Mouse (Mus musculus) embryonic facial prominence, embryonic 13.5 days (tissue): ENCODE data around the gene Hip1r. TPM values are rescaled to one million over a fixed set of nuclear protein-coding genes. Genes with fewer than 3 reads are reported as not detected.

Experiments used
- microRNA-seq: library from miRNA; unstranded; fragments of <30 nt; microRNA quantifications from one replicate; pipeline ENCODE4, GENCODE M21; 2016
- polyA plus RNA-seq: library from polyadenylated mRNA; unstranded; fragments of >200 nt; fragmentation: Nextera tagmentation; extraction: Ambion mirVana; gene quantifications from 2 replicates; pipeline ENCODE4 v1.2.1, GENCODE M21; 2015

Gene Hip1r
- polyA plus RNA-seq, 1 experiment from 2014 or later = 9.6 TPM

Small RNA genes lying within 50 kb of the gene (microRNA-seq; reads per million reads assigned to microRNA genes)
- gene Mir7032 = not detected

Other genes starting within 250 kb of the Hip1r start
- 168 and 177 TPM in 2 replicates for gene Rsrc2, start 224.2 kb upstream of the Hip1r start, polyA plus RNA-seq
- gene Kntc1, start 223.9 kb upstream of the Hip1r start, polyA plus RNA-seq = 32.3 and 36.6 TPM in 2 replicates
- 0.26 and 0.59 TPM in 2 replicates for gene Hcar2, start 108.1 kb upstream of the Hip1r start, polyA plus RNA-seq
- gene Hcar1, start 93.6 kb upstream of the Hip1r start, polyA plus RNA-seq = 0.23 and 0.28 TPM in 2 replicates
- 167 and 174 TPM in 2 replicates for gene Denr, start 66.5 kb upstream of the Hip1r start, polyA plus RNA-seq
- 3.9 and 4.6 TPM in 2 replicates for gene Gm43518, start 46.2 kb upstream of the Hip1r start, polyA plus RNA-seq
- 8.6 and 9.5 TPM in 2 replicates for gene Ccdc62, start 42.9 kb upstream of the Hip1r start, polyA plus RNA-seq
- gene Vps37b, start 58.6 kb downstream of the Hip1r start, polyA plus RNA-seq = 39.0 and 46.0 TPM in 2 replicates
- 1.5 and 2.4 TPM in 2 replicates for gene Abcb9, start 122.2 kb downstream of the Hip1r start, polyA plus RNA-seq
- gene Ogfod2, start 138.7 kb downstream of the Hip1r start, polyA plus RNA-seq = 18.8 and 20.7 TPM in 2 replicates
- gene Arl6ip4, start 142.5 kb downstream of the Hip1r start, polyA plus RNA-seq = 113 and 122 TPM in 2 replicates